Mouse (Mus musculus): ENCODE data around the gene Akap13.

Gene Akap13

DNA sequence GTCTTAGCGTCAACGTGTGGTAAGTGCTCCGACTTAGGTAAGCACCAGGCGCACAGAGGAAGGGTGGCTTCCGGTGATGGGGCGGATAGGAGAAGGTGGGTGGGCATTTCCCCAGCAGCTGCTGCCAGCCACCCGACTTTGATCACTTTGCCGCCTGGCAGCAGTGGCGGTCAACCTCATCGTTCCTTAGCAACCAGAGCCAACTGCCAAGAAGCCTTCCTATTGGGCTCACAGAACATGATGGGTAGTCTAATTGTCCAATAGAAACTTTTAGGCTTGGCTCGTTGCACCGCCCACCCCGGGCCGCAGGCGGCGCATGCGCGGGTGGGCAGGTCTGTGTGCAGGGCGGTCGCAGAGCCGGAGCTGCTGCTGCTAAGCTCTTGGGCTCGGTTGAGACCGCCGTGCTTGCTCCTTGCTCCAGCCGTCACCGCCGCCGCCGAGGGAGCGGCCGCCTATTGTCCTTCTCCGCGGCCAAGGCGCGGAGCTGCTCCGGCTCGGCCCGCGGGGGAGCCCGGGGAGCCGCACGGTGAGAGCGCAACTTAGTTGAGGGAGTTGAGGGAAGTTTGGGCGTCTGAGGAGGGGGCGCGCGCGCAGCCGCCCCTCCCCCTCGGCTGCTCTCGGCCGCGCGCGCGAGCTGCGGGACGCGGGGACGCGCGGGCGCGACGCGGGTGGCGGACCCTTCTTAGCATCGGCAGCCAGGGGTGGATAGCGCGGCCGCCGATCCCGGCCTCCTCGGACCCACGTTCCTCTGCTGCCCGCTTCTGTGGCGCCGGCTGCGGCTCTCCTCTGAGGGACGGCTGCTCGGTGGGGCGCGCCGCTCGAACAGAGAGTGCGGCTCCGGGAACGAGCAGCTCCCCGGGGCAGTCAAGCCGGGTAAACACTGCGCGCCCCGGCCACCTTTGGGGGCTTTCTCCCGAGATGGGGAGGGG, at the start of gene Akap13:
Gene Akap13, plus strand, starts transcription at position 312 of the 929 bp plus-strand sequence.
- peak; percentile 99 for ATAC-seq (ENCODE audit: insufficient number of reproducible peaks, low FRiP score, low TSS enrichment)

DNA sequence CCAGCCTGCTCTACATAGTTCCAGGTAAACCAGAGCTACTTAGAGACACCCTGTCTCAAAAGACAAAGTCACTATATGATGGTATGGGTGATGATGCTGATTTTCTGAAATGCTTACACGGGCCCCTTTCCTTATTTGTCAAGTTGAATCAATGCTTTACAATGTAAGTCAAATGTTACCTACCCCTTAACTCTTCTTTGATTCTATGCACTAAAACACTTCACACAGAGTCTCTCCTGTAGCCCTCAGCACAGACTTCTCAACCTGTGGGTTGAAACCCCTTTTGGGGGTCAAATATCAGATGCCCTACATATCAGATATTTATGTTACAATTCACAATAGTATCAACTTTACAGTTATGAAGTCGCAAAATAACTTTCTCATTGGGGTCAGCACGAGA, 44.7 kb upstream of the Akap13 start:
- ATAC-seq (ENCODE audit: insufficient number of reproducible peaks, low FRiP score, low TSS enrichment), result no peak

DNA sequence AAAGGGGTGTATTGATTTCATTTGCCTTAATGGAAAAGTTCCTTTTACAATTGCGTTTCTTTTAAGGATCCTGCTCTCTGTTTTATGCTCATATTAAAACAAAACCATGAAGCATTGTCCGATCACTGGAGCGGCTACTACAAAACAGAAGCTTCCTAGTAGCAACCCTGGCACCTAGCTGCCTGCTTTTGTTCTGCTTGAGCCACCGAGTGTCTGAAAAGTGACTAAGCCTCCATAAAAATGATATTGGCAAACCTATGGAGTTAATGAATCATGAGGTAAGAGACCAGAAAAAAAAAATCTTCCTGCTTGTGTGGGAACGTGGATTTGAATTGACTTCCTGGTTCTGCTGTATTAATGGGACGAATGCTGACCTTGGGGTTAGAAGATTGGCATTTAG, 44.1 kb upstream of the Akap13 start:
- ATAC-seq (ENCODE audit: insufficient number of reproducible peaks, low FRiP score, low TSS enrichment), result no peak

DNA sequence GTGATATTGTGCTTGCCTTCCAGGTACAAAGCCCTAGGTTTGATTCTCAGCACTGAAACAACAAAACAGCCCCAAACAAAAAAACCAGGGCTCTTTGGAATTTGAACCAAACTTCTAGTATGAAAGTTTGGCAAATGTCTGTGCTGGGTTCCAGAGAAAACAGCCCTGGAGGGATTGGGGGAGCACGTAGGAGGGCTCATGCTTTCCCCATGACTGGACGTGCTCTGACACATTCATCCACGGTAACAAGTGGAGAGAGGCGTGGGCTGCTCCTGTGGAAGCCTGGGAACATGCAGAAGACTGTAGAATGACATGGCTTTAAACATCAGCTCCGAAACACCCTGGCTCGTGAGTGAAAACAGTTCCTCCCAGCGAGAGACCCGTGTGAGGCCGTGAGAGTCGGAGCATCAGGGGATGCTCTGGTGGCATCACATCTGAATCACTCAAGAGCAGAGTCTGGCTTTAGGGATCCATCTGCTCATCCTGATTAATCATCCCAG, 43.3 kb upstream of the Akap13 start:
- ATAC-seq (ENCODE audit: insufficient number of reproducible peaks, low FRiP score, low TSS enrichment), result no peak

DNA sequence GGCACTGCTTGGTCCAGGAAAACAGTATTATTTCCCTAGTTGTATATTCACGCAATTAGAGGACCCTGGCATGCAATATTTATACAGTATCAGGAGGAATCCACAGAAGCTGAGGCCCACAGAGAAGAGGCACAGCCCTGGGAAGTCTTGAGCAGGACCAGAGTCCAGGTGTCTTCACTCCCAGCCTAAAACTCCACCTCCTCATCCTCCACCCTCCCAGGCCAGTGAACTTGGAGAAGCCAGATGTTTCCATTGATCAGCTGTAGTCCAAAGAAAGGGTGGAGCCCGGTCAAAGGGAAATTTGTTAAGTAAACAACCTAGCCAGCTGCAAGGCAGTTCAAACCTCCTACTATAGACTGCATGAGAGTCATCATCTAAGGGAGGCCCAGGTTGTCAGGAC, 42.8 kb upstream of the Akap13 start:
- ATAC-seq (ENCODE audit: insufficient number of reproducible peaks, low FRiP score, low TSS enrichment), result no peak

DNA sequence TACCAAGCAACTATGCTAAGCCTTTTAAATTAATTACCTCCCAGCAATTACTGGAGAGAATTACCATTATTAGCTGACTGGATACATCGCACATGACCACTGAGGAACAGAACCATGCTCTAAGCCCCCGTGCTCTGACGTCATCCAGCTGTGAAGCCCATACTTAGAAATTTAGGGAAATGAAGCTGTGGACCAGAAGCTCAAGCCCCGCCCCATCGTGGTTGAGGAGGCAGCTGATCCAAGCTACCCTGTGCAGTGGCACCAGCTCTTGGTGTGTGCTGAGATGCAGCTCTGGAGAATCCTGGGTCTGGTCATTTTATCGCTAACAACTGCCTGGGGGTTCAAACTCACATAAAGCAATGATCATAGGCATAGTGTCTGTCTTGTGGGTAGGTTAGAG, 41.4 kb upstream of the Akap13 start:
- ATAC-seq (ENCODE audit: insufficient number of reproducible peaks, low FRiP score, low TSS enrichment), result no peak

DNA sequence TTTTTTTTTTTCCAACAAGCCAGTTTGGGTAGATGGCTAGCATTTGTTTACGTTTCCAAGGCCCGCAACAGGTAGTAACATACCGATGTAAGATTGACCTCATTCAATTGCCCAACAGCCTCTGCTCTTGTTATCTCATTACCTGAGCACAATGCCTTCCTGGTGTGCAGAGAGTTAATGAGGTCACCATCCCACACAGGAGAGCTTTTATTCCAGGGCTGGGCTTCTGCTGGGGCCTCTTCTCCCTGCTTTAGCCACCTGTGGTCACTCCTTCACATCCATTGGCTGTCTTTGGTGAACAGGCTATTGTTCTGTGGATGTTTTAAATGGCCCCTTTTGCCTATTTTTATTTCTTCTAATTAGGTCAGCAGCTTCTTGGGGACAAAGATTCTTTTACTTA, 41.0 kb upstream of the Akap13 start:
- ATAC-seq (ENCODE audit: insufficient number of reproducible peaks, low FRiP score, low TSS enrichment), result no peak

DNA sequence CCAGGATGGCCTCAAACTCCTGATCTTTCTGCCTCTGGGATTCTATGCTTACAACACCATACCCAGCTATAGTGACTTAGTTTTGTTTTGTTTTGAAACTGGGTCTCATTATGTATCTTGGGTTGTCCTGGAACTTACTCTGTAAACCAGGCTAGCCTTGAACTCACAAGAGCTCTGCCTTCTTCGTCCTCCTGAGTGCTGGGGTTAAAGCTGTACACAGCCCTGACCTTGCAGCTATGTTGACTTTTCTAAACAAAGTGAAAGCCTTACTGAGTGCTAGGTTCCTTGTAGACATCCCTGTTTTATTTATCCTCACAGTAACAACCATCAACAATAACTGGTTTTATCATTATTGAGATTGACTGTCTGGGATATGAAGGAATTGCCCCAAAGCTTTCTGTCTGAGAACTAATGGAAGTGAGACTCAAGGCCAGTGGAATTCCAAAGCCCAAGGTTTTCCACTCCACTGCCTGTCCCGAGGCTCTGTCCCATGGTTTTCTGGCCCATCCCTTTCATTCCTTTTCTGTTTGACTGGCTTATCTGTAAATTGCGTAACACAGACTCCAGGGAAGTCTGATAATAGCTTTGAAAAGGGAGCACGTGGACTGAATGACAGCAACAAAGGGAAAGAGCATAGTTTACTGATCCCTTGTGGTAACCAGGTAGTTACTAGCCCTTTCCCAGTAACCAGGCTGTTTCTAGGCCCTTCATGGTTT, 40.0 kb upstream of the Akap13 start:
- no peak for ATAC-seq (ENCODE audit: insufficient number of reproducible peaks, low FRiP score, low TSS enrichment)

DNA sequence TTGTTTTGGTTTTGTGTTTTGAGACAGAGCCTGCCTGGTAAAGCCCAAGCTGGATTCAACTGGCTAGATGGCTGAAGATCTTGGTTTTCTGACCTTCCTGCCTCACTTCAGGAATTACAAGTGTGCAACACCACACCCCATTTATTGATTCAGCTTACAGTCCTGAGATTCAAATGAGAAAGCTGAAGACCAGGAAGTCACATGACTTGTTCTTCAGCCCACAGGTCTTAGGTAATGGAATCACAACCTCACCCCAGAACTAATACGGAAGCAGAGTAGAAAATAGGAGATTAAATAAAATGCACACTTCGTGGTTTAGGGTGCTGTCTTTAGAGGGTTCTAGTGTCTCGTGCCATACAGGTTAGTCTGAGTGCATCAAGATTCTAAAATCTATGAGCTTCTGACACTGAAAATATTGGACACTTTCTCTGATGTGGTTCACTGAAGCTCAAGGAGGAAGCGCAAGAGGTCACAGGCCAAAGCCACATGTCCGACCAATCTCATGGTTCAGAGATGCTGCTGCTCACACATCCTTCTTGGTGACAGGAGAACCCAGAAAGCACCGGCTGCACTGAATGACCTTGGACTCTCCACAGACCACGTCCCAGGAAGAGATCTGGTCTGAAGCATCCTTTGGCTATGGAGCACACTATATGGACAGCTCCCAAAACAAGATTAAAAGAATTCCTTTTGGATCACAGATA, 39.3 kb upstream of the Akap13 start:
- ATAC-seq (ENCODE audit: insufficient number of reproducible peaks, low FRiP score, low TSS enrichment), result no peak

DNA sequence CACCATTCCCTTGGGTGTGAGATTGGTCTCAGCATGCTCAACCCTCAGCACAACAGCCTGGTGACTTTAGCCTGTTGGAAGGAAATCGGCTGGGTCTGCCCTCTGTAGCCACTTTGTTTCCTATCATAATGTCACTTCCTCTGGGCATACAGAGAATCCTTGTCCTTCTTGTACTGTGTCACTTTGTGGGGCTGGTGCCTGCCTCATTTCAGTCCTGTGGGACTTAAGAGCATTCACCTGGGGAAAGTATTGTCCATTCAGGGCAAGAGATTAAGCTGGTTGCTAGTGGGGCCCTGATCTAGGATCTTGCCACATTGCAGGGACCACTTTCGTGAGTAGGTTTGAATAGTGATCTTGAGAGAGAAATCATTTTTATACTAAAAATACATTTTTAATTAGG, 34.4 kb upstream of the Akap13 start:
- ATAC-seq (ENCODE audit: insufficient number of reproducible peaks, low FRiP score, low TSS enrichment), result no peak

DNA sequence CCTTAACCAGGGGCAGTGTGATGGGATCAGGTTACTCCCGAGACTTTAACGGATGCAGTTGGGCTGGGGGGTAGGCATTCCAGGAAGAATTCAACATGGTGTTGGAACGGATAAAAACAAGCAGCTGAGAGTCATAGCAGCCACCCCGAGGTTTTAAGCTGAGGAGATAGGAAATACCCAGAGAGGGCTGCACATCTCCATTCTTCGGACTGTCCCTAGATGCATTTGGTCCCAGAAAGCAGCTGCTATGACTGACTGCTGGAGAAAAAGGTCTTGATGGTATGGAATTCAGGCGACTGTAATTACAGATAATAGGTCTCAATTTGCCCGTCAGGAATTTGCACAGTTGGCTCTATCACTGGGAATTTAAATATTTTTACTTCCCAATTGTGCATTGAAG, 31.2 kb upstream of the Akap13 start:
- no peak for ATAC-seq (ENCODE audit: insufficient number of reproducible peaks, low FRiP score, low TSS enrichment)

DNA sequence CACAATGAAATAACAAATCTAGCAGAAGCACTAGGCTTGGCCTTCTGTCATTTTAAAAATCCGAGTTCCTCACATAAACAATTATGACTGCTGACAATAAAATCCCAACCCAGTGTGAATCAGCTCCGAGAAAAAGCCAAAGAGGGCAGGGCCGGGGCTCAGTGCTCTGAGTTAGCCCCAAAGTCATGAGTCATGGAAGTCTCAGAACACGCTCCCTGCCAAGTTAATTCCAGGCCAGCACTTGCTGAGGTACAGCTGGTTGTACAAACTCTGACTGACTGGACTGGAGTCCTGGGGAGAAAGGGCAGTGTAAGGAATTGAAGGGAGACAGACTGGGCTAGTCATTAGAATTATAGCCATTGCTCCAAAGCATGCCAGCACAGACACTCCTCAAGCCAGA, 28.0 kb upstream of the Akap13 start:
- no peak for ATAC-seq (ENCODE audit: insufficient number of reproducible peaks, low FRiP score, low TSS enrichment)

DNA sequence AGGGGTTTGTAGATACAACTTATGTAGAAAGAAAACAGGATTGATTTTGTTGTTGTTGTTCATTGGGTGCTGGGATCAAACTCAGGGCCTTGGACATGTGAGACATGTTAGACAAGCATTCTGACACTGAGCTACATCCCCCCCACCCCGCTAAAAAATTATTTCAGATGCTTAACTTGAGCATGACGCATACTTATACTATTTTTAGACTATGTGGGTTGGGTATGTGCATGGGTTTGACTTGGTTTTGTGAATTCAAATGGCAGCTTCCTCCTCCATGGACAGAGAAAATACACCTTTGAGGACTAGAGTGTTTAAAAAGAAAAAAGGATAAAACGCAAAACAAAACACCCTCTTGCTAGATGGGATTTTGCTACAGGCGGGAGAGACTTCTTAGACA, 26.4 kb upstream of the Akap13 start:
- ATAC-seq (ENCODE audit: insufficient number of reproducible peaks, low FRiP score, low TSS enrichment), result no peak

DNA sequence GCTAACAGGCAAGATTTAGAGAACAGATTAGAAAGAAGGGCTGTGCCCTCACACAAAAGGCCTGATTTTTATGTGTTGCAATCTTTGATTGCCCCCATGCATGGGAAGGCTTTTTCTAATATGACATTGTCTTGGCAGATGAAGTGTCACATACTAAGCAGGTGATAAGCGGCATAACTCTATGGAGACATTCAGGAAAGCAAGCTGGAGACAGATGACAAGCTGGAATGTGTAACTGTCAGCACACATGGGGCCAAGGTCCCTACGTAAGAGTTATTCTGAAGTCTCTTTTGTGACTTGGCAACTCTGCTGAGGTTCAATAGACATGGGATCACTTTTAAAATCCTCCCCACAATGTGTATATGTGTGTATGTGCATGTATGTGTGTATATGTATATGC, 24.8 kb upstream of the Akap13 start:
- ATAC-seq (ENCODE audit: insufficient number of reproducible peaks, low FRiP score, low TSS enrichment), result no peak

DNA sequence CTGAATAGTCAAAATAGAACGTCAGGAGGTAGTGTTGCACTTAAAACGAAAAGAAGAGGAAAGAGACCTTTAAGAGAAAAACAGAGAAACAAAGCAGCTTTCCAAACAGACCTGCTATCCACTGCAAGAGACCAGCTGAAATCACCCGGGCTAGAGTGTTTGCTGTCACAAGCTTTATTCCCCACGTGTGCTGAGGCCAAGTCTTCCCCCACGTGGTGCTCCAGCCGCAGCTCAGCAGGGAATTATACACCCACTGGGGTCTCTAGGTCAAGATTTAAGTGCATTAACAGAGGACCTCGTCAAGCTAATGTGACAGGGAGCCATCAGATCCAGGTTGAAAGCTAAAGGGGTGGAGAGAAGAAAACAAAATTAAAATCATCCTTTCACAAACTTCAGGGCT, 24.3 kb upstream of the Akap13 start:
- no peak for ATAC-seq (ENCODE audit: insufficient number of reproducible peaks, low FRiP score, low TSS enrichment)

DNA sequence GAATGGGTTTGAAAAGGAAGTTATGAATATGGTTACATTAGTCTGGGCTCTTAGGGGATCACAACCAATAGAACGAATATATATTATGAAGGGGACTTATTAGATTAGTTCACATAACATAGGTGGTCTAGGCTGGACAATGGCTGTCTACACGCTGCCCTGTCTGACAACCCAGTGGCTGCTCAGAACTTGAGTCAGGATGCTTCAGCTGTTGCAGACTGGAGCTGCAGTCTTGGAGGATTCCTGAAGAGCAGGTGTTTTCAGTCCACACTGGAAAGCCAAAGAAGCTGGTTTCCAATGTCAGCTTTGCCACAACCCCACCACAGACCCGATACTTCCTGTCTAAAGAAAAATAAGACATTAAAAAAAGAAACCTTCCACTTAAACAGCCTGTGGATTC, 23.3 kb upstream of the Akap13 start:
- ATAC-seq (ENCODE audit: insufficient number of reproducible peaks, low FRiP score, low TSS enrichment), result no peak

DNA sequence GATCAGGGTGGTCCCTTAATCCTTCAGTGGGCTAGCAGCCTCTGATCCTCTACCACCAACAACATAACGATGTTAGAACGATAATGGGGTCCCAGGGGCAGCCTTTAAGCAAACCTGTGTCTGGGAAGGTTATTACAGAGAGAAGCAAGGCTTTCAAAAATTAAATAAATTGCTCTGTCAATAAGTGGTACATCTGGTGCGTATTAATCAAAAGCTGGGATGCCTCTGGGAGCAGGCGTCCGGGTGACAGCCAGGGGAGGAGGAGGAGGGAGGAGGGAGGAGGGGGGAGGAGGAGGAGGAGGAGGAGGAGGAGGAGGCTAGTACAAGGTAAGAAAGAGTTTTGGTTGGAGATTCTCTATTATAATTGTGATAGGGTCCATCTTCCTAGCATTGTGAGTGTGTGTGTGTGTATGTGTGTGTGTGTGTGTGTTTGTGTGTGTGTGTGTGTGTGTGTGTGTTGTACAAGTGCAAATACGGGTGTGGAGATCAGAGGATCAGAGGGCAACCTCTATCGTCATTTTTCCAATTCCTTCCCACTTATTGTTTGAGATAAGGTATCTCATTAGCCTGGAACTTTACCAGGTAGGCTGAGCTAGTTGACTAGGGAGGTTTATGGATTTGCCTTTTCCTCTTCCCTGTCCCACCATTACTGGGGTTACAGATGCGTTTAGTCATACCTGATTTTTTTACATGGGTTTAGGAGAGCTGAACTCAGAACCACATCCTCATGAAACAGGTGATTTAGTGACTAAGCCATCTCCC, 18.7 kb upstream of the Akap13 start:
- ATAC-seq (ENCODE audit: insufficient number of reproducible peaks, low FRiP score, low TSS enrichment), result no peak

DNA sequence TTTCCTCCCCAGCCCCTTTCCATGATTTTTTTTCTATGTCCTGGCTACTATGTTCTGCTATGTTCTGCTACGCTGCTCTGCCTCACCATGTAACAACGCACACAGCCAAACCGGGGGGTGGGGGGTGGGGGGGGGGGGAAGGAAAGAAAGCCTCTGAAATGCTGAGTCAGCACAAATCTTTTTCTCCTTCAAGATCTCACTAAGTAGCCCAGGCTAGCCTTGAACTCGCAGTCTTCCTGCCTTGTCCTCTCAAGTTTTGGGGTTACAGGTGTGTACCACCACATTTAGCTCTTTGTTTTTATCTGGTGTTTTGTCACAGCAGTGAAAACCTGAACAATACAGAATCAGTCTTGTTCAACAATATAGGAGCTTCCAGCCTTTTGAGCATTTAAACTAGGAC, 15.8 kb upstream of the Akap13 start:
- no peak for ATAC-seq (ENCODE audit: insufficient number of reproducible peaks, low FRiP score, low TSS enrichment)

DNA sequence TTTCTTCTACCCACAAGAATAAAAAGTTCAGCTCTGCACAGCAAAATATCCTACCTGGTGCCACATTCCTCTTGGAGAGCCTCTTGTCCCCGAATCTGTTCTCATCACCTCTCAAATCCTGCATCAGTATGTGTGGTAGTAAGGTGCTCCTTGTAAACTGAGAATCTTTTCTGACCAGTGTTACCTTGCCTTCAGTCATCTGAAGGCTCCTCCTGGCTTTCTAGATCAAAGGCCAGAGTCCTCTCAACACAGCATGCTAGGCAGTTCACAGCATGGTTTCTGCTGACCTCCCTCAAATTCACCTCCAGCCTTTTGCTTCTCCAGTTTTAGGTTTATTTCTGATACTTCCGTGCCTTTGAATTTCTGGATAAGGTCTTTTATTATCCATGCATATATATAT, 15.1 kb upstream of the Akap13 start:
- no peak for ATAC-seq (ENCODE audit: insufficient number of reproducible peaks, low FRiP score, low TSS enrichment)

DNA sequence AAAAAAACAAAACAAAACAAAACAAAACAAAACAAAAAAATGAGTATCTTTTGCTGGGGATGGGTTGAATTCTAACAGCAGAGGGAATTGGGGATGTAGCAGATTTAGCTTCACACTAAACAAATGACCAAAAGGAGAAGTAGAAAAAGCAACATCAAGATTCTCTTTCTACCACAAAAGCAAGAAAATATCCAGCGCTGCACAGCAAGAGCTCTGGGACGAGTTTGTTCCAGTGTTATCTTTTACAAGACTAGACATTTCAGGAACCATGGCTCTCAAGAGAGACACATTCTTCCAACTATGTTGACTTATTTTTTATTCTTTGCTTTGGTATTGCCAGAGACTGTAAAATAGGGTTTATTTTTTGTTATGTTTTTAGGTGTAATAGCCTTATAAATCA, 13.4 kb upstream of the Akap13 start:
- no peak for ATAC-seq (ENCODE audit: insufficient number of reproducible peaks, low FRiP score, low TSS enrichment)
